Mouse (Mus musculus): ENCODE results near the gene Atg4d. TPM values are rescaled to one million over a fixed set of nuclear protein-coding genes. Genes with fewer than 3 reads are reported as not detected.

The Atg4d gene
- total RNA-seq, 1 experiment: 23.8 TPM

- in situ Hi-C loops (cut with MboI; ENCODE audit: low sequenced_read_pairs in 2 of 2, unreplicated experiment in 2 of 2): no loop called here
- DNase-seq (ENCODE audit: low read depth, low spot score): no peak
- H3K27ac ChIP-seq (ENCODE audit: insufficient read depth, low read depth, low read length, poor library complexity, severe bottlenecking): no peak overlapping the region
- peaks cover 14% of the 10 kb centered on the region; the same call in 1 of the 2 replicates for H3K36me3 ChIP-seq (ENCODE audit: control insufficient read depth, insufficient read depth, low read length, poor library complexity, severe bottlenecking)
- peak overlapping the region; percentile 89 to 90 for H3K4me3 ChIP-seq (ENCODE audit: insufficient read depth in 1 of 2, low read depth in 1 of 2, low read length in 2 of 2, poor library complexity in 1 of 2, severe bottlenecking in 1 of 2)
- peak overlapping the region; percentile 91; the same call in 1 of the 2 replicates for H3K9ac ChIP-seq (ENCODE audit: insufficient read depth, low read depth, low read length, poor library complexity, severe bottlenecking)
- TF ChIP-seq ZNF384 (IDR thresholded peaks at IDR 0.05; ENCODE audit: low read depth, low read length) (no peak), MAFK (IDR thresholded peaks at IDR 0.05; ENCODE audit: insufficient read depth, low read depth, low read length) (no peak), HCFC1 (IDR thresholded peaks at IDR 0.05; ENCODE audit: borderline replicate concordance, insufficient read depth, low read length) (no peak), ZC3H11A (IDR thresholded peaks at IDR 0.05; ENCODE audit: borderline replicate concordance, low read depth, low read length) (no peak), CHD2 (IDR thresholded peaks at IDR 0.05; ENCODE audit: low read depth, low read length) (no peak)
- peaks cover 7 to 16% of the 10 kb centered on the region in 2 experiments; a peak in 3 of 4 replicates for H3K4me1 ChIP-seq (ENCODE audit: control insufficient read depth in 2 of 2, insufficient read depth in 2 of 2, low read length in 2 of 2, poor library complexity in 1 of 2)
- no peaks in the 10 kb centered on the region for H3K9me3 ChIP-seq (ENCODE audit: control insufficient read depth, insufficient read depth, low read depth, low read length)
Observed at GRCm38 (mm10) chr9:21237368-21238003, 27.6 kb upstream of the Atg4d start.

GRCm38 (mm10) chr9:21238004-21238732, 26.9 kb upstream of the Atg4d start:
- Histone ChIP-seq H3K9me3 (ENCODE audit: control insufficient read depth, insufficient read depth, low read depth, low read length) (no peaks in the 10 kb centered on the region), H3K27ac (ENCODE audit: insufficient read depth, low read depth, low read length, poor library complexity, severe bottlenecking) (peak overlapping the region; percentile 67), H3K4me1 (ENCODE audit: control insufficient read depth in 2 of 2, insufficient read depth in 2 of 2, low read length in 2 of 2, poor library complexity in 1 of 2) (peaks cover 5 to 15% of the 10 kb centered on the region in 2 experiments; a peak in 3 of 4 replicates), H3K36me3 (ENCODE audit: control insufficient read depth, insufficient read depth, low read length, poor library complexity, severe bottlenecking) (peaks cover 14% of the 10 kb centered on the region; the same call in 1 of the 2 replicates), H3K4me3 (ENCODE audit: insufficient read depth in 1 of 2, low read depth in 1 of 2, low read length in 2 of 2, poor library complexity in 1 of 2, severe bottlenecking in 1 of 2) (peak overlapping the region; percentile 89 to 90), H3K9ac (ENCODE audit: insufficient read depth, low read depth, low read length, poor library complexity, severe bottlenecking) (peak overlapping the region; percentile 91)
- TF ChIP-seq CHD2 (IDR thresholded peaks at IDR 0.05; ENCODE audit: low read depth, low read length) (no peak), ZNF384 (IDR thresholded peaks at IDR 0.05; ENCODE audit: low read depth, low read length) (no peak), MAFK (IDR thresholded peaks at IDR 0.05; ENCODE audit: insufficient read depth, low read depth, low read length) (no peak), HCFC1 (IDR thresholded peaks at IDR 0.05; ENCODE audit: borderline replicate concordance, insufficient read depth, low read length) (no peak), ZC3H11A (IDR thresholded peaks at IDR 0.05; ENCODE audit: borderline replicate concordance, low read depth, low read length) (no peak)
- in situ Hi-C loops (cut with MboI; ENCODE audit: low sequenced_read_pairs in 2 of 2, unreplicated experiment in 2 of 2): no loop called here
- DNase-seq (ENCODE audit: low read depth, low spot score): no peak

- Histone ChIP-seq H3K9ac (ENCODE audit: insufficient read depth, low read depth, low read length, poor library complexity, severe bottlenecking) (peak within 1 kb of the TSS; percentile 91), H3K9me3 (ENCODE audit: control insufficient read depth, insufficient read depth, low read depth, low read length) (no peaks in the 10 kb centered on the region), H3K4me1 (ENCODE audit: control insufficient read depth in 2 of 2, insufficient read depth in 2 of 2, low read length in 2 of 2, poor library complexity in 1 of 2) (peaks cover 7 to 11% of the 10 kb centered on the region in 2 experiments; a peak in 3 of 4 replicates), H3K4me3 (ENCODE audit: insufficient read depth in 1 of 2, low read depth in 1 of 2, low read length in 2 of 2, poor library complexity in 1 of 2, severe bottlenecking in 1 of 2) (peak within 1 kb of the TSS; percentile 89 to 90), H3K36me3 (ENCODE audit: control insufficient read depth, insufficient read depth, low read length, poor library complexity, severe bottlenecking) (peaks cover 7% of the 10 kb centered on the region; the same call in 1 of the 2 replicates), H3K27ac (ENCODE audit: insufficient read depth, low read depth, low read length, poor library complexity, severe bottlenecking) (peak within 1 kb of the TSS; percentile 83)
- in situ Hi-C loops (cut with MboI; ENCODE audit: low sequenced_read_pairs in 2 of 2, unreplicated experiment in 2 of 2): no loop called here
- DNase-seq (ENCODE audit: low read depth, low spot score): no peak
- TF ChIP-seq CHD2 (IDR thresholded peaks at IDR 0.05; ENCODE audit: low read depth, low read length) (no peak), HCFC1 (IDR thresholded peaks at IDR 0.05; ENCODE audit: borderline replicate concordance, insufficient read depth, low read length) (no peak), MAFK (IDR thresholded peaks at IDR 0.05; ENCODE audit: insufficient read depth, low read depth, low read length) (peak; percentile 96)
Observed at GRCm38 (mm10) chr9:21238733-21239464, 26.2 kb upstream of the Atg4d start, which contains the start of gene Keap1. Gene Keap1 (minus strand): TSS chr9:21239361.

GRCm38 (mm10) chr9:21239465-21239848, 25.6 kb upstream of the Atg4d start:
- TF ChIP-seq CHD2 (IDR thresholded peaks at IDR 0.05; ENCODE audit: low read depth, low read length): no peak
- TF ChIP-seq ZNF384 (IDR thresholded peaks at IDR 0.05; ENCODE audit: low read depth, low read length): no peak
- no peak for TF ChIP-seq HCFC1 (IDR thresholded peaks at IDR 0.05; ENCODE audit: borderline replicate concordance, insufficient read depth, low read length)
- no peak for TF ChIP-seq ZC3H11A (IDR thresholded peaks at IDR 0.05; ENCODE audit: borderline replicate concordance, low read depth, low read length)
- no peak for TF ChIP-seq MAFK (IDR thresholded peaks at IDR 0.05; ENCODE audit: insufficient read depth, low read depth, low read length)
- no peak overlapping the region for H3K27ac ChIP-seq (ENCODE audit: insufficient read depth, low read depth, low read length, poor library complexity, severe bottlenecking)

More at GRCm38 (mm10) chr9:21239465-21239848, 25.6 kb upstream of the Atg4d start:
- peaks cover 7% of the 10 kb centered on the region; the same call in 1 of the 2 replicates for H3K36me3 ChIP-seq (ENCODE audit: control insufficient read depth, insufficient read depth, low read length, poor library complexity, severe bottlenecking)
- DNase-seq (ENCODE audit: low read depth, low spot score): no peak
- H3K9me3 ChIP-seq (ENCODE audit: control insufficient read depth, insufficient read depth, low read depth, low read length): no peaks in the 10 kb centered on the region
- in situ Hi-C loops (cut with MboI; ENCODE audit: low sequenced_read_pairs in 2 of 2, unreplicated experiment in 2 of 2): no loop called here
- H3K9ac ChIP-seq (ENCODE audit: insufficient read depth, low read depth, low read length, poor library complexity, severe bottlenecking): peak overlapping the region; percentile 91
- H3K4me3 ChIP-seq (ENCODE audit: insufficient read depth in 1 of 2, low read depth in 1 of 2, low read length in 2 of 2, poor library complexity in 1 of 2, severe bottlenecking in 1 of 2): peak overlapping the region; percentile 89 to 90
- H3K4me1 ChIP-seq (ENCODE audit: control insufficient read depth in 2 of 2, insufficient read depth in 2 of 2, low read length in 2 of 2, poor library complexity in 1 of 2): peaks cover 7 to 11% of the 10 kb centered on the region in 2 experiments; a peak in 3 of 4 replicates

All from ES-E14 (cell line).